Mouse (Mus musculus): ENCODE results near the gene Selp.

- TF ChIP-seq CTCF (IDR thresholded peaks at IDR 0.05; ENCODE audit: low read depth) (no peak), EP300 (optimal IDR thresholded peaks at IDR 0.05) (no peak)
Observed at GRCm38 (mm10) chr1:164173145-164173544, 58.1 kb downstream of the Selp start.

All from stomach, postnatal 0 days (tissue).